Mouse (Mus musculus): ENCODE results near the gene Rad51b.

Rad51b gene

DNA sequence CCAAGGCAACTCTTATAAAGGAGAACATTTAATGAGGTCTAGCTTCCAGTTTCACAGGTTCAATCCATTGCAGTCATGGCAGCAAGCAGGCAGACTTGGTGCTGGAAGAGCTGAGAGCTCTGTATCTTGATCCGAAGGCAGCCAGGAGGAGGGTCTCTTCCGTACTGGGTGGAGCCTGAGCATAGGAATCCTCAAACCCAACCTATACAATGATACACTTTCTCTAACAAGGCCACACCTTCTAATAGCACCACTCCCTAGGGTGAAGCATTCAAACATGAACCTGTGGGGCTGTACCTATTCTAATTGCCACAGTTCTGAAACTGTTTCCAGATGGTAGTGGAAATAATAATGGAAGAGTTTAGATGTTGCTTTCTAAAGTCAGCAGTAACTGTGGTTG, 33.5 kb downstream of the Rad51b start:
- DNase-seq (ENCODE audit: low read depth, low spot score): no peak

DNA sequence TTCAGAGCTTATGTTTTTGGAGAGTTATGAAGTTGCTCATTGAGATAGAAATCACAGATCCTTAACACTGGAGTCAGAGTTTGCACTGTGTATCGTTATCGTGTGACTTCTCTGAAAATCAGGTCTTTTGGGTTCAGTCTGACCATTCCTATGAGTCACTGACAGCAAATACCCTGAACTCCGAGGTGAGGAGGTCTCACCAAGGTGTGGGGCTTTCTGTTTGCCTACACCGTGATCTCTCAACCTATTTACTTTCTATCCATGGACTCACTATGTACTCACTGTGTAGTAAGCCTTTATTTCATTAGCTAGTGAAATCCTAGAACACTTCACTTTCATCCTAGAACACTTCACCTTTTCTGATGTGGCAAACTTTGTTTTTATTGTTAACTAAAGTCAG, 34.6 kb downstream of the Rad51b start:
- no peak for DNase-seq (ENCODE audit: low read depth, low spot score)

DNA sequence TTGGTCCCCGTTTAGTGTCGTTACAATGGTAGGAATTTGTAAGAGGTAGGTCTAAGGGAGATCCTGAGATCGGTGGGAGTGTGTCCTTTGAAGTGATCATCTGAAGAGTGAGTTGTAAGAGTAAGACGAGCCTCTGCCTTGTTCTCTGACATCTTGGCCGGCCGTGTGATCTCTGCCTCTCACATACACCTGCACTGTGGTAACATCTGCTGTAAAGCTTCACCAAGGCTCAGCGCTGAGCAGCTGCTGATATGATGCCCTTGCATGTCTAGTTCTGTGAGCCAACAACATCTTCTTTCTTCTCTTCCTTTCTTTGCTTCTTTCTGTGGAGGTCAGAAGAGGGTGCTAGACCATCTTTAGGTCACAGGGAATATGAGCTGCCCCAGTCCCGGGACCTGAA, 41.7 kb downstream of the Rad51b start:
- DNase-seq (ENCODE audit: low read depth, low spot score): no peak

DNA sequence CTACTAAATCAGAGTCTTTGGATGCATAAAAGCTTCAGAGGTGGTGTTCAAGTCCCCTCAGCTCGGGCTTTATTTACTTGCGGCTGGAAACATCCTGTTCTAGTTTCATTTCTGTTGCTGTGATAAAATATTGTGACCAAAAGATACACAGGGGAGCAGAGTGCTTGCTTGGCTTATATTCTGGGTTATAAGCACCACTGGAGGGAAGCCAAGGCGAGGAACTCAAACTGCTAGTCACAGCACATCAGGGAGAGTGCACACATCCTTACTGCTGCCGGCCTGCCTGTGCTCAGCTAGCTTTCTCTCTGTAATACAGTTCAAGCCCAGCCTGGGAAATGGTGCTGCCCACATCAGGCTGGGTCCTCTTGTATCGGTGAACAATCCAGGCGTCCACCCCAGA, 43.4 kb downstream of the Rad51b start:
- no peak for DNase-seq (ENCODE audit: low read depth, low spot score)

DNA sequence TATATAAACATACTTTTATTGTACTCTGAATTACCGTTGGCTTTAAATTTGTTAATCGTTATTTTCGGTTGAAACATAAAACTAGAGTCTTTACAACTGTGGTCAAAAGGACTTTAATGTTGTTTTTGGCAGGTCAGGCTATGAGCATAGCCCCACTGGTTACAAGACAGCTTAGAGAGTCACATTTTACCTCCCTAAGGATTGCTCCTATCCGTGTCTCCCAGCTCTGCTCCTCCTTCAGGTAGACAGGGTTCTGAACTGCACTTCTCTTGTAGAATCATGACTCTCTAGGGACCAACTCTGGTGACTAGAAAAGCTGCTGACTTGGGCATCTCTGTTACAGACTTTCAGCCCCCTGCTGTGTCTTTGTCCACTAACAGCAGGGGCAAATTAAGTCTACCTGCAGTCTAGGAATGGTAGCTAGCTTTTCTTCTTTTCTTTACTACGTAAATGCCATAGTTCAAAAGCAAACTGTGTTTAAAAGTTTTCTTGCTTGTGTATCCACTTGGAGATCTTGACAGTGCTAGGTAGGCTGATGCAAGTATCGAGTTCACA, 44.3 kb downstream of the Rad51b start:
- DNase-seq (ENCODE audit: low read depth, low spot score): no peak

DNA sequence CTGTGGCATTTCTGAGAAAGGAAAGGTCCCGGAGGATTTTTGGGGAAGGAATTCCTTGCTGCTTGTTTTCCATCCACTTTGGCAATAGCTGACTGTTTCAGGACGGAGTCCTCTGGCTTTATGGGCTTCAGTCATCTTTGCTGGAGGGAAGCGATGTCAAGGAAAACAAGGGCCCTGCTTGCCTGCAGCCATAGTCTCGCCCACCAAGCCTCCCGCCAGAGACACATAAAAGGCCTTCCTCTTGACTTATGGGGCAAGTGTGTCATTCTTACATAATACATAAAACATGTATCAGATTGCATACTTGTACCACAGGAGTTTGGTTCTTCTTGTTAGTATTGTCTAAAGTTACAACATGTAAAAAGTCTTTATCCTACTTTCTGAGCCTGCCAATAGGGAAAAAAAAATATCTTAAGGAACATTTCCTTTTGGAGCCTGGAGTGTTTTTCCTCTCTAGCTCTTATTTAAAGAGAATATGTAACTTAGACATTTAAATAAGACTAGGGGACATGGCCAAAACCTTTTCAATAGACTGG, 49.2 kb downstream of the Rad51b start:
- DNase-seq (ENCODE audit: low read depth, low spot score): no peak

DNA sequence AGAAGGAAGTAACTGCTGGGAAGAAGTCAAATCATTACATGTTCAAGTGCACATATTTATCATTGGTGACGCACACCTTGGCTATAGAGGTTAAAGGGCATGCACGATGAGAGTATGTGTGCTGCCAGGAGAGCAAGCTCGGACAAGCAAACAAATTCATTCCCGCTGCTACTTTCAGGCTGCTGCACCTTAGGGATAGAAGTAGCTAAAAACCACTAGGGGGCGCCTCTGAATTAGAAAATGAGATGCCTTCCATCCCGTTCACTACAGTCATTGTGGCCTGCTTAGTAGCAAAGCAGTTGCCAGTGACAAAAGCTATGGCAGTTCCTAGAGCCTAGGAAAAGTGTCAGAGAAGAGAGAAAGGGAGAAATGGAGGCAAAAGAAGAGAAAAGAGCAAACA, 50.6 kb downstream of the Rad51b start:
- peak; percentile 49 for DNase-seq (ENCODE audit: low read depth, low spot score)

DNA sequence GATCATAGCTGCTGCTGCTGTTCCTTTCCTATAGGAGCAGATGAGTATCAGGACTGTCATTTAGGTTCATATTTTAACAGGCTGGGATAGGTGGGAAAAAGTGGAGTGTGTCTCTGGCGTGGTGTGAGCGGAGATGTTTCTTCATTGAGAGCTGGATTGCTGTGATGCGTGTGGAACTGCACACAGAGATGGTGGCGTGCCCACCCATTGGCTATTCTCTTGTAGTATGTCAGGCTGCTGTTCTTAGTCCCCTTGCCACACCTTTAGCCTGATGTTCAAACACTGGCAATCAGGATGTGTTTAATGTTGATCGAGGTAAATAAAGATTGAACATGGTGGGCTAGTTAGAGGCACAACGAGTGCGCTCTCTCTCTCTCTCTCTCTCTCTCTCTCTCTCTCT, 54.4 kb downstream of the Rad51b start:
- no peak for DNase-seq (ENCODE audit: low read depth, low spot score)

DNA sequence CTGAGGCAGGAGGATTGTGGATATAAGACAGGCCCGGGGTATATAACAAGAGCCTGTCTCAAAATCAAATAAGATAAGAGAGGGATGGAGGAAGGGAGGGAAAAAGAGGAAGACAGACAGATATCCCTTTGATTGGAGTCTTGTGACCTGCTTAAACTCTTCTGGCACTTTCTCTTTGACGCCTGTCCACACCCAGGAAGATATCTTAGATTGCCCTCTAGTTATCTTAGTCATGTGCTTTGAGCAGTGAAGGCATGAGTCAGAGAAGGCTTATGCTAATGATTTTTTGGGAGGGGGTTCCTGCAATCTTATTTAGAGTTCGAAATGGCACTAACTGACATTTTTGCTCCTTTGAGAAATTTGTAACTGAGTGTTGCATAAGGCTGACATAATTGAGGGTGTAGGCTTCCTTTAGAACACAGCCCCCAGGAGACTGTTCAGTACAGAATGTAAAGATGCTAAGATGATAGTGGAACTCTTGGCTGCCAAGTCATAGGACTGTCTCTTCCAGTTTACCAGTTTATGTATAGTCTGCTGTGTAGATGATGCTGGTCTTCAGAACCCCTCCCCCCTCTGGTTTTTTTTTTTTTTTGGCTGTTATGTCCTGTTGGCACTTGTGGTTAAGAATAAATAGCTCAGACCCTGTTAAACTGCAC, 55.1 kb downstream of the Rad51b start:
- DNase-seq (ENCODE audit: low read depth, low spot score): no peak

DNA sequence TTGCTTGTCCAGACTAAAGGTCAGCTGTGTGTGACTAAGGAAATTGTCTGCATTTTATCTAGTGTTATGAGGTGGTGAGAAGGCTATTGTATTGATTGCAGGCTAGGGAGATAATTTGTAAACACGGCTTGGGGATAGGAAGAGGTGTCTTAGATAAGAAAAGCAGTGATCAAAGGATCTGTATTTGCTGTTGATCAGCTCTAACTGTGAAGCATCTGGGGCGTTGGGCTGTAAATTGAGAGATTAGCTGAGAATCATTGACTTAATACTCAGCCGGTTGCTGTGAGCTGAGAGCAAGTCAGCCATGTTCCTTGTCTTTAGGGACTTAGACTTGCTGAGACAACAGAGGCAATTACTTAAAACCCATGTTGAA, 55.6 kb downstream of the Rad51b start:
- no peak for DNase-seq (ENCODE audit: low read depth, low spot score)

DNA sequence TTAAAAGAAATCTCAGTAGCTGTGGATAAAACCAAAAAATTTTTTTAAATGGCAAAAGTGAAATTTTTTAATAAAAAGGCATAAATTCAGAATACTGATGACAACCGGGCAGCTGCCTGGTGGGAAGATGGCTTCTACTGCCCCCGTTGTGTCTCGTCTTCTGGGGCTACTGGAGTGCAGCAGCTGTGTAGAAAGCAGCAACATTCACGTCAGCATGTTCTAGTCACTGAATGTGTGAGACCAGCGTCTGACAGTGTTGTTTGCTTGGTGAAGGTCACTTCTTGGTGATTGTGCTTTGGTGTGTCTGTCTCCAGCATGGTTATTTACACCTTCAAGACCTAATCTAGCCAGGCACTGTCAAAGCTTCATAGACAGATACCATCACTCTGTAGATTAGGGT, 56.3 kb downstream of the Rad51b start:
- DNase-seq (ENCODE audit: low read depth, low spot score): no peak

DNA sequence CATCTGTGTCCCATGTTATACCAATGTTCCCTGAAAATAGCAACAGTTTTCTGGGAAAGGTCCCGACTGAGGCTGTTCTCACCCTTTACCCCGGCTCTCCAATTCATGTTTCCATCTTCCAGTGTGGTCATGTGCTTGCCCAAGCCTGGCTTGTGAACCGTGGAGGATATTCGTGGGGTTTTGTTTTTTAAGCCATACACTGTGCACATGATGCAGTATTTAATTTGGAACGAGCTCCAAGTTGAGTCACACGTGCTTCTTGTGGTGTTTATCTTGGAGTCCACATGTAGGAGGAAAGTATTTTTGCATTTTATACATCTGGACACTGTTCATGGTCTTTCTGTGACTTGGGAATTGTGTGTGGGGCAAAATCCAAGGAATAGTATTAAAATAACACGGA, 57.5 kb downstream of the Rad51b start:
- DNase-seq (ENCODE audit: low read depth, low spot score): no peak

DNA sequence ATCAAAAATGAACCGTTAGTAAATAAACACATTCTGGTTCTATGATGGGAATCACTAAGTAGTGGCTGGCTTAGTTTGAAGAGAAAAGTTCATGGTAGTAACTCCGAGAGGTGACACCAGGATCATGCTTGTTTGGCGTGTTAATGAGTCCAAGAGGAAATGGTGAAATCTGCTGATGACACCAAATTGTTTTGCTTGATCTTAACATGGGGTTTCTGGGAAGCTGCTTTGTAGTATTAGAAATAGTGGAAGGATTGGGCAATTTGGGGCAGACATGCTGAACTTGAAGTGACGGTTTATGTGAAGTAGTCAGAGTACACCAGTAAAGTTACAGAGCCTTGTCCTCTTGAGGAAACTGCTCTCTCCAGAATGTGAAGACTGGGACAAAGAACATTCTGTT, 59.1 kb downstream of the Rad51b start:
- DNase-seq (ENCODE audit: low read depth, low spot score): no peak

DNA sequence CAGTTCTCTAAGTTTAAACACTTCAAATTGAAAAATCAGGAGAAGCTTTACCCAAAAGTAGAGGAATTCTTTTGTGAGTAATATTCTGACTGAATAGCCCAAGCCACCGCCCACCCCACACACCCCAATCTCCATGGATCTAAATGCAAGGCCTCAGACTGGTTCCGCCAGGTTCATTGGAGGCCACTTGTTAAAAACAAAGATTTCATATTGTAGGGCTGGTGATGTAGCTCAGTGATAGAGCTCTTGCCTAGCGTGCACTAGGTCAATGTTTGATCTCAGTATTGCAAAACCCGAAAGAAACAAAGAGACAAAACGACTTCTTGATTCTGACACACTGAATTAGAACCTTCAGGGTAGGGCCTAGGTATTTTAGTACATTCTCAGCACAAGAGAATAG, 60.5 kb downstream of the Rad51b start:
- no peak for DNase-seq (ENCODE audit: low read depth, low spot score)

DNA sequence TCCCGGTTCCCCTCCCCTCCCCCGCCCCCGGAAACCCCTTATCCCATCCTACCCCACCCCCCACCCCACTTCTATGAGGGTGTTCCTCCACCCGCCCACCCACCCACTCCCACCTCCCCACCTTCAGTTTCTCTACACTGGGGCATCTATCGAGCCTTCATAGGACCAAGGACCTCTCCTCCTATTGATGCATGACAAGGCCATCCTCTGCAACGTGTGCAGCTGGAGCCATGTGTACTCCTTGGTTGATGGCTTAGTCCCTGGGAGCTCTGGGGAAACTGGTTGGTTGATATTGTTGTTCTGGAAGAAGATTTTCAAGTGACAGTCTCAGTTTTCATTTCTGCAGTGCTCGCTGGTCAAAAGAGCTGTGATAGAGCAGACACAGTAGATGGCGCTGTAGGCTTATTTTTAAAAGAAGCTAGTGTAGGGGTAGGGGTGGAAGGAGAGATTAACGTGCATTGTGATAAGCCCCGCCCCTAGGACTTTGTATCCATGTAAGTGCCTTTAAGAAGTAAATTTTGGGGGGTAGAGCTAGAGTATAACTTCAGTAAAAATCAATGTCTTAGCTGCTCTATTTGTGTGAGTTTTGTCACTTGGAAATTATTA, 61.6 kb downstream of the Rad51b start:
- peak; percentile 63 for DNase-seq (ENCODE audit: low read depth, low spot score)

DNA sequence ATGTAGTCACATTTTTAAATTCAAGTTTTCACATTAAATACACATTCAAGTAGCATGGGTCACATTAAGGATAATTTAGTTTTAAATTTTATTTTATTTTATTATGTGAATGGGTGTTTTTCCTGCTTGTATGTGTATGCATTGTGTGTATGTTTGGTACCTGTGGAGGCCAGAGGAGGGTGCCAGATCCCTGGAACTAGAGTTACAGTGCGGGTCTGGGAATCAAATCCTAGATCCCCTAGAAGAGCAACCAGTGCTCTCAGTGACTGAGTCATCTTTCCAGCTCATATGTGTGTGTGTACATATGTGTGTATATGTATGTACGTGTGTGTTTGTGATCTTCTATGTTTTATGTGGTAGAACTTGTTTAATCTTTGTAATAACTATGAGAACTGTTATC, 62.3 kb downstream of the Rad51b start:
- no peak for DNase-seq (ENCODE audit: low read depth, low spot score)

DNA sequence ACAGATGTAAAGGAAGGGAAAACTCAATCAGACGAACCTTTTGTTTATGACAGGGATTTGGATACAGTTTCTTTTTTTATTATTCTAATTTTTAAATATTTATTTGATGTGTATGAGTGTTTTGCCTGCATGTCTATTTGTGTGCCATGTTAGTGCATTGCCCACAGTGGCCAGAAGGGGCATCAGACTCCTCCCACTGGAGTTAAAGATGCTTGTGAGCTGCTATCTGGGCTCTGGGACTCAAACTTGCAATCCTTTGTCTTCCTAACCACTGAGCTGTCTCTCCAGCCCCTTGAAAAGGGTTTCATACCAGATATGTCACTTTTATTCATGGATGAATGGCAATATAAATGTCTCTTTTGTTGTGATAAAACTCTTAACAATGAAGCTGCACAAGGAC, 65.1 kb downstream of the Rad51b start:
- no peak for DNase-seq (ENCODE audit: low read depth, low spot score)

DNA sequence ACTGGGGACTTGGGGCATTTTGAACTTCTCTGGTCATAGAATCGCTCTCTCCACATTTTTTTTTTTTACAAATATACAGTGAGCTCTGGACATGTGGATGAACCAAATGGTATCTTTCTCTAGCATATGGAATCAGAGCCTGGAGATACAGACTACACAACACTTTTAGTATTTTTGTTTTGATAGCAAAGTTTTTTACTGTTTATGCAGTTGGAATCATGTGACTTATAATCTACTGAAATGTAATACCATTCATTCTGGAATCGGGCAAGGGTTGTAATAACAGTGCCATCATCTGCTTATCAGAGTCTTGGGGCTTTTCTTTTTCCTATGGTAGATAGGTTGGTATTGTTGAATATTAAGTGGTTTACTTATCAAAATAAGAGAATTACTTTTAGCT, 67.2 kb downstream of the Rad51b start:
- no peak for DNase-seq (ENCODE audit: low read depth, low spot score)

DNA sequence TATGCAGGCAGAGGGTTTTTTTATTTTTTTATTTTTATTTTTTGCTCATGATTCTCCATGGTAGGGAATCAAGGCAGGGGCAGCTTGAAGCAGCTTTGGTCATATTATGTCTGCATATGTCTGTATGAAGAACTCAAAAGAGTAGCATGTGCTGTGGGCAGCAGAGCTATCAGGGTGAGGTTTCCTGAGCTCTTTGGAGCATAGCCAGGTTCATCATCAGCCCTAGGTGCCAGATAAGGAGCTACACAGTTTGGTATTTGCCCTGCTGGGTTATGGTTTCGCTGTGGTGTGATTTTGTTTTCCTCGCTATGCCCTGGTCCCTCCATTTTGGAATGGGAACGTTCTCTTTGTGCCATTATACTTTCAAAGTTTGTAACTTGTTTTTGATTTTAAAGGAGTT, 71.7 kb downstream of the Rad51b start:
- DNase-seq (ENCODE audit: low read depth, low spot score): no peak

DNA sequence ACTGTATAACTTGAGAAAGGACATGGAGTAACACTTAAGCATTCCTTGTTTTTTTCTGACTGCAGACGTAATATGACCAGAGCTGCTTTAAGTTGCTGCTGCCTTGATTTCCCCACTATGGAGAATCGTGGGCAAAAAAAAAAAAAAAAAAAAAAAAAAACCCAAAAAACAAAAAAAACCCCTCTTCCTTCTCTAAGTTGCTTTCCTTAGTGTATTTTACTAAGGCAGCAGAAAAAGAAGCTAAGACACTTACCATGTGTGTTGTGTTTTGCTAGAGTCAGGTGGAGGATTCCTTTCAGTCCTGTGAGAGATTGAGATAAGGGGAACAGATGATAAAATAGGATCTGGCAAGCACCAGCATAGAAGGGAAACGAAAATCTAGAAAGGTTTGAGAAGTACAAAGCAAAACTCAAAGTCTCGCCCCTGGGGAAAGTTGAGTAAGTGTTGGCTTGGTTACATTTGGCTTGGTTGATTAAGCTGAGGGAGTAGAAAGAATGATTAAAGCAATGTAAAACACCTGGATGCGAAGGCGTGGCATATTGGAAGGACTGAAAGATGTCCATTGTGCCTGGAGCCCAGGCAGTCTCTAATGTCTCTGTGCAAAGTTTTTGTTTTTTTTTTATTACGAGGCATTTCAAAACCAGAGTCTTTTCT, 72.6 kb downstream of the Rad51b start:
- DNase-seq (ENCODE audit: low read depth, low spot score): no peak

DNA sequence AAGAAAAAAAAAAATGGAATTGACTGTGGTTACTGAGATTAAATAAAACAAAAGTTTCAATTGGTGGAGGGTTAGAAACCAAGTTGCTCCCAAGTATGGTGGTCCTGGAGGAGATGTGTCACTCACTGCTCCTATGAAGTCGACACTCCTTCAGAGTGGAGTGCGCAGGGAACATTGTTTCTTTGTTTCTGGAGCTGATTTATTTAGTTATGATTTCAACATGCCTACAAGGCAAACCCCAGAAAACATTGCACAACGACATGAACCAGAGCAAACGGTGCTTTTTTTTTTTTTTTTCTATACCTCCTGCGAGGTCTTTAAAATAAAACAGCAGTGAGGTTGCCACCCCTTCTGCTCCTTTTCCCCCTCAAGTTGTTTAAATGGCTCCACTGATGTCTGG, 75.6 kb downstream of the Rad51b start:
- DNase-seq (ENCODE audit: low read depth, low spot score): no peak

DNA sequence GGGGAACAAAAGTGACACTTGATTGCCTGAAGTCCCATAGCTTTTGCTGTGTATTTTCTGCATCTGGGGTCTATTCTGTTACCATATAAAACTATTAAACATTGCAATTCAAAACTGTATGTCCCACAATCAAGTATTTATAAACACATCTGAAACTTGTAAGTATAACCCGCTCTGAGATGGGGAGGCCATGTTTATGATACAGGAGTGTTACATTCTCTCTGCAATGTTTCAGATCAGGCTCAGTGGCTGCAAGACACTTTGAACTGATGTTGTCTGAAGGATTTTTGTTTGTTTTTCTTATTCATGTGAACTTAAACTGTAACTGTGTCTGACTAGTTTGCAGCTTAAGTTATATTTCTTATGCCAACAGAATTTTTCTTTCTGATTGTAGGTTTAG, 80.3 kb downstream of the Rad51b start:
- DNase-seq (ENCODE audit: low read depth, low spot score): no peak

DNA sequence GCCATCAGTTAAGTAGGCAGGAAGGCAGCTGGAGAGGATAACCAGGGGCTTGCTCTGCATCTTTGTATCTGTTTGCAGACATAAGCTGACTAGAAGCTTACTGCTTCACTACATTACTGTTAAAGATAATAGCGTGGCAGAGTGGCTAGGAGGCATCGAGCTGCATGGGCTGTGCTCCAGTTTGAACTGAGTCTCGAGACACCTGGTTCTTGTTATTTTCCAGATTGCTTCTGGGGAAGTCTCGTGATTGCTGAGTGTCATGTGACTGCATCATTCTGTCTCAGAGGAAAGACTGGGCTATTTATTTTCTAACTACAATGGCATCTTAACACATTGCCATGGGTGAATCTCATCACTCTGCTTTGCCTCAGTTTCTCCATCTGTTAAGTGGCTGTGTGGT, 80.8 kb downstream of the Rad51b start:
- no peak for DNase-seq (ENCODE audit: low read depth, low spot score)
